Mouse (Mus musculus): ENCODE data around the gene Gsc2. TPM values are rescaled to one million over a fixed set of nuclear protein-coding genes. Genes with fewer than 3 reads are reported as not detected.

The Gsc2 gene
- total and polyA plus RNA-seq, 2 experiments from 2014 or later = 0.31 TPM; not detected in 1

DNA sequence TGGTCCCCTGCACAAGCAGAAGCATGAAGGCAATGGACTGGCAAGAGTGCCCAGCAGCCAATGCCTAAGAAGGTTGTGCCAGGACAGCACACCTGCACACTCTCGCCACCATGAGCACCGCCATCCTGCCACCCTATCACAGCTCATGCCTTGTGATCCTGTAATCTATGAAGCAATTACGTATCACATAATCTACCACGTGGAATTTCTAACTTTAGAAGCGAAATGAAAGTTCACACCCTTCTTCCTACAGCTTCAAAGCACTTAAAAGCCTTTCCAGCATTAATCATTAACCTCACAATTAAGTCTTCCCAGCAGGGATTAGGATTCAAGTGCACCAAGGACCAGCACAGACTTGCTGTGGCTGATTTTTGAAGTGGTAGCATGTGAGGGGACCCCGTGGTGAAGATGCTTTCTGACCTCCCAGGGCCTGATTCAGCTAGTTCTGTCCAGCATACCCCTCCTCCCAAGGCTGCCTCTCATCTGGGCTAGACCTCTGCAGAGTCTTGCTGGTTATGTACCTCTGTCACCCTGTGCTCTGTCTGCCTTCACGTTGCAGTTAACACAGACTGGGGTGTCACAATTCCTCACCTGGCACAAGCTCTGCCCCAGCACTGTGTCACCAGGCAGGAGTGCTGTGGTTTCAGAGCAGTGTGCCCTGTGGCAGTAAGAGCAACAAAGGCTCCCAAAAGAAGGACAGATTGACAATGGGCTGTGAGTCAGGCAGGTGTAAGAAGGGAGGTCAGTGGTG is 30.4 kb upstream of the Gsc2 start:
- H3K27ac ChIP-seq (ENCODE audit: low read depth, low read length) = no peak overlapping the region
- no peak overlapping the region for H3K4me3 ChIP-seq (ENCODE audit: low read depth, low read length)
- no peaks in the 10 kb centered on the region for H3K36me3 ChIP-seq (ENCODE audit: insufficient read depth, low read length)
- no peak overlapping the region for H3K4me2 ChIP-seq (ENCODE audit: low read depth, low read length, poor library complexity, severe bottlenecking)
- H3K27me3 ChIP-seq (ENCODE audit: insufficient read depth, low read length) = no peaks in the 10 kb centered on the region
- H3K9ac ChIP-seq (replicated peaks; ENCODE audit: low read length, poor library complexity, severe bottlenecking) = no peak overlapping the region
- H3K4me1 ChIP-seq (ENCODE audit: insufficient read depth, low read length) = 0 out of 2 replicates have a peak, but pooled peaks cover 3% of the 10 kb centered on the region
- ATAC-seq (ENCODE audit: low FRiP score) (no peak), DNase-seq (ENCODE audit: low spot score) (no peak)
- no peak for TF ChIP-seq CTCF (IDR thresholded peaks at IDR 0.05)
- WGBS = 58% methylated on average over 7 of the region's 7 CpGs
- no peaks in the 10 kb centered on the region for H3K9me3 ChIP-seq (ENCODE audit: low read length)

- no peak overlapping the region for H3K9ac ChIP-seq (replicated peaks; ENCODE audit: low read length, poor library complexity, severe bottlenecking)
- no peaks in the 10 kb centered on the region for H3K36me3 ChIP-seq (ENCODE audit: insufficient read depth, low read length)
- ATAC-seq (ENCODE audit: low FRiP score) = no peak
- no peak overlapping the region for H3K4me2 ChIP-seq (ENCODE audit: low read depth, low read length, poor library complexity, severe bottlenecking)
- no peaks in the 10 kb centered on the region for H3K27me3 ChIP-seq (ENCODE audit: insufficient read depth, low read length)
- H3K9me3 ChIP-seq (ENCODE audit: low read length) = no peaks in the 10 kb centered on the region
- H3K4me3 ChIP-seq (ENCODE audit: low read depth, low read length) = no peak overlapping the region
- DNase-seq (ENCODE audit: low spot score) = no peak
- TF ChIP-seq CTCF (IDR thresholded peaks at IDR 0.05) = no peak
- H3K27ac ChIP-seq (ENCODE audit: low read depth, low read length) = no peak overlapping the region
- WGBS = 63% methylated on average over 8 of the region's 8 CpGs
- H3K4me1 ChIP-seq (ENCODE audit: insufficient read depth, low read length) = no peaks in the 10 kb centered on the region
Observed at GRCm38 (mm10) chr16:17943466-17943865, 28.6 kb upstream of the Gsc2 start.

- DNase-seq (ENCODE audit: low spot score) (peak; percentile 22), ATAC-seq (ENCODE audit: low FRiP score) (no peak)
- Histone ChIP-seq H3K9ac (replicated peaks; ENCODE audit: low read length, poor library complexity, severe bottlenecking) (no peak overlapping the region), H3K27me3 (ENCODE audit: insufficient read depth, low read length) (no peaks in the 10 kb centered on the region), H3K9me3 (ENCODE audit: low read length) (no peaks in the 10 kb centered on the region), H3K36me3 (ENCODE audit: insufficient read depth, low read length) (no peaks in the 10 kb centered on the region), H3K4me3 (ENCODE audit: low read depth, low read length) (no peak overlapping the region), H3K4me2 (ENCODE audit: low read depth, low read length, poor library complexity, severe bottlenecking) (no peak overlapping the region), H3K27ac (ENCODE audit: low read depth, low read length) (no peak overlapping the region), H3K4me1 (ENCODE audit: insufficient read depth, low read length) (no peaks in the 10 kb centered on the region)
- TF ChIP-seq CTCF (IDR thresholded peaks at IDR 0.05) = no peak
- WGBS = 49% methylated on average over 9 of the region's 9 CpGs
Observed at GRCm38 (mm10) chr16:17939255-17939751, 24.4 kb upstream of the Gsc2 start.

GRCm38 (mm10) chr16:17938821-17939220 is 24.0 kb upstream of the Gsc2 start:
- no peaks in the 10 kb centered on the region for H3K36me3 ChIP-seq (ENCODE audit: insufficient read depth, low read length)
- H3K27me3 ChIP-seq (ENCODE audit: insufficient read depth, low read length) = no peaks in the 10 kb centered on the region
- DNase-seq (ENCODE audit: low spot score) (peak; percentile 74), ATAC-seq (ENCODE audit: low FRiP score) (0 out of 2 replicates have a peak, but pooled peaks have one; percentile 60)
- no peak overlapping the region for H3K4me2 ChIP-seq (ENCODE audit: low read depth, low read length, poor library complexity, severe bottlenecking)
- no peak overlapping the region for H3K4me3 ChIP-seq (ENCODE audit: low read depth, low read length)
- H3K9ac ChIP-seq (replicated peaks; ENCODE audit: low read length, poor library complexity, severe bottlenecking) = no peak overlapping the region
- H3K4me1 ChIP-seq (ENCODE audit: insufficient read depth, low read length) = no peaks in the 10 kb centered on the region
- no peak overlapping the region for H3K27ac ChIP-seq (ENCODE audit: low read depth, low read length)
- 10% methylated on average over 7 of the region's 7 CpGs for WGBS
- TF ChIP-seq CTCF (IDR thresholded peaks at IDR 0.05) = peak; percentile 69
- H3K9me3 ChIP-seq (ENCODE audit: low read length) = no peaks in the 10 kb centered on the region

DNA sequence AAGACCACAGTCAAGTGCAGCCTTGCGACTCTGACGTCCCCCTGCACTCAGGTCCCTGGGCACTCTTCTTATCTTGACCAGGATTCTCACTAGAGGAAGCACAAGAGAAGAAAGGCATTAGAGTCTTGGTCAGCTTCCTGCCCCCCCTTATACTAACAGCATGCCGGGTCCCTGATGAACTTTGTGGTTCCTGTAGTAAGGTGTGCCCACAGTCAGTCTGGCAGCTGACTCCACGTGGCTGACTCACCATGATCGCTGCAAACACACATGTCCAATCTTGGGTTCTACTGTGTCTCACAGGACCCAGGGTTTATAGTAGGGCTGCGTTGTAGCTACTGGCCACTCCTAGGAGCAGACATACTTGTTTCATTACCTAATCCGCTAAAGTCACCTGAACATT is 23.3 kb upstream of the Gsc2 start:
- no peak for DNase-seq (ENCODE audit: low spot score)
- H3K27me3 ChIP-seq (ENCODE audit: insufficient read depth, low read length) = no peaks in the 10 kb centered on the region
- no peak for ATAC-seq (ENCODE audit: low FRiP score)
- no peaks in the 10 kb centered on the region for H3K36me3 ChIP-seq (ENCODE audit: insufficient read depth, low read length)
- H3K9me3 ChIP-seq (ENCODE audit: low read length) = no peaks in the 10 kb centered on the region
- H3K4me2 ChIP-seq (ENCODE audit: low read depth, low read length, poor library complexity, severe bottlenecking) = no peak overlapping the region
- H3K27ac ChIP-seq (ENCODE audit: low read depth, low read length) = no peak overlapping the region
- H3K9ac ChIP-seq (replicated peaks; ENCODE audit: low read length, poor library complexity, severe bottlenecking) = no peak overlapping the region
- WGBS = 86% methylated on average over 7 of the region's 7 CpGs
- no peaks in the 10 kb centered on the region for H3K4me1 ChIP-seq (ENCODE audit: insufficient read depth, low read length)
- H3K4me3 ChIP-seq (ENCODE audit: low read depth, low read length) = no peak overlapping the region
- TF ChIP-seq CTCF (IDR thresholded peaks at IDR 0.05) = no peak

GRCm38 (mm10) chr16:17936776-17937175 is 21.9 kb upstream of the Gsc2 start:
- H3K4me2 ChIP-seq (ENCODE audit: low read depth, low read length, poor library complexity, severe bottlenecking) = no peak overlapping the region
- no peak overlapping the region for H3K4me3 ChIP-seq (ENCODE audit: low read depth, low read length)
- 85% methylated on average over 10 of the region's 10 CpGs for WGBS
- no peaks in the 10 kb centered on the region for H3K36me3 ChIP-seq (ENCODE audit: insufficient read depth, low read length)
- no peaks in the 10 kb centered on the region for H3K27me3 ChIP-seq (ENCODE audit: insufficient read depth, low read length)
- no peak overlapping the region for H3K9ac ChIP-seq (replicated peaks; ENCODE audit: low read length, poor library complexity, severe bottlenecking)
- ATAC-seq (ENCODE audit: low FRiP score) = no peak
- no peaks in the 10 kb centered on the region for H3K9me3 ChIP-seq (ENCODE audit: low read length)
- no peak overlapping the region for H3K27ac ChIP-seq (ENCODE audit: low read depth, low read length)
- no peak for TF ChIP-seq CTCF (IDR thresholded peaks at IDR 0.05)
- no peaks in the 10 kb centered on the region for H3K4me1 ChIP-seq (ENCODE audit: insufficient read depth, low read length)
- no peak for DNase-seq (ENCODE audit: low spot score)
